Mouse (Mus musculus): ENCODE results near the gene Rhno1. TPM values are rescaled to one million over a fixed set of nuclear protein-coding genes. Genes with fewer than 3 reads are reported as not detected.

The Rhno1 gene
- total RNA-seq, 1 experiment: 31.1 TPM

GRCm38 (mm10) chr6:128379636-128380035 lies 16.9 kb upstream of the Rhno1 start:
- TF ChIP-seq HCFC1 (IDR thresholded peaks at IDR 0.05; ENCODE audit: borderline replicate concordance, insufficient read depth, low read length) (no peak), MAFK (IDR thresholded peaks at IDR 0.05; ENCODE audit: insufficient read depth, low read depth, low read length) (no peak), ZC3H11A (IDR thresholded peaks at IDR 0.05; ENCODE audit: borderline replicate concordance, low read depth, low read length) (no peak), CHD2 (IDR thresholded peaks at IDR 0.05; ENCODE audit: low read depth, low read length) (no peak), ZNF384 (IDR thresholded peaks at IDR 0.05; ENCODE audit: low read depth, low read length) (no peak)
- Histone ChIP-seq H3K9ac (ENCODE audit: insufficient read depth, low read depth, low read length, poor library complexity, severe bottlenecking) (no peak overlapping the region), H3K27ac (ENCODE audit: insufficient read depth, low read depth, low read length, poor library complexity, severe bottlenecking) (no peak overlapping the region), H3K36me3 (ENCODE audit: control insufficient read depth, insufficient read depth, low read length, poor library complexity, severe bottlenecking) (no peaks in the 10 kb centered on the region; the same call in 1 of the 2 replicates), H3K4me1 (ENCODE audit: control insufficient read depth in 2 of 2, insufficient read depth in 2 of 2, low read length in 2 of 2, poor library complexity in 1 of 2) (no peaks in the 10 kb centered on the region; a peak in 1 of 4 replicates), H3K9me3 (ENCODE audit: control insufficient read depth, insufficient read depth, low read depth, low read length) (no peaks in the 10 kb centered on the region), H3K4me3 (ENCODE audit: insufficient read depth in 1 of 2, low read depth in 1 of 2, low read length in 2 of 2, poor library complexity in 1 of 2, severe bottlenecking in 1 of 2) (no peak overlapping the region)
- no peak for DNase-seq (ENCODE audit: low read depth, low spot score)
- in situ Hi-C loops (cut with MboI; ENCODE audit: low sequenced_read_pairs in 2 of 2, unreplicated experiment in 2 of 2): no loop called here

- Histone ChIP-seq H3K4me1 (ENCODE audit: control insufficient read depth in 2 of 2, insufficient read depth in 2 of 2, low read length in 2 of 2, poor library complexity in 1 of 2) (no peaks in the 10 kb centered on the region; a peak in 1 of 4 replicates), H3K4me3 (ENCODE audit: insufficient read depth in 1 of 2, low read depth in 1 of 2, low read length in 2 of 2, poor library complexity in 1 of 2, severe bottlenecking in 1 of 2) (no peak overlapping the region), H3K9me3 (ENCODE audit: control insufficient read depth, insufficient read depth, low read depth, low read length) (no peaks in the 10 kb centered on the region), H3K9ac (ENCODE audit: insufficient read depth, low read depth, low read length, poor library complexity, severe bottlenecking) (no peak overlapping the region), H3K36me3 (ENCODE audit: control insufficient read depth, insufficient read depth, low read length, poor library complexity, severe bottlenecking) (peaks cover 28% of the 10 kb centered on the region), H3K27ac (ENCODE audit: insufficient read depth, low read depth, low read length, poor library complexity, severe bottlenecking) (no peak overlapping the region)
- in situ Hi-C loops (cut with MboI; ENCODE audit: low sequenced_read_pairs in 2 of 2, unreplicated experiment in 2 of 2): no loop called here
- TF ChIP-seq ZC3H11A (IDR thresholded peaks at IDR 0.05; ENCODE audit: borderline replicate concordance, low read depth, low read length): no peak
- TF ChIP-seq ZNF384 (IDR thresholded peaks at IDR 0.05; ENCODE audit: low read depth, low read length): no peak
- TF ChIP-seq HCFC1 (IDR thresholded peaks at IDR 0.05; ENCODE audit: borderline replicate concordance, insufficient read depth, low read length): no peak
- no peak for TF ChIP-seq MAFK (IDR thresholded peaks at IDR 0.05; ENCODE audit: insufficient read depth, low read depth, low read length)
- TF ChIP-seq CHD2 (IDR thresholded peaks at IDR 0.05; ENCODE audit: low read depth, low read length): no peak
- no peak for DNase-seq (ENCODE audit: low read depth, low spot score)
Measured at GRCm38 (mm10) chr6:128376371-128377085, 13.8 kb upstream of the Rhno1 start.

DNA sequence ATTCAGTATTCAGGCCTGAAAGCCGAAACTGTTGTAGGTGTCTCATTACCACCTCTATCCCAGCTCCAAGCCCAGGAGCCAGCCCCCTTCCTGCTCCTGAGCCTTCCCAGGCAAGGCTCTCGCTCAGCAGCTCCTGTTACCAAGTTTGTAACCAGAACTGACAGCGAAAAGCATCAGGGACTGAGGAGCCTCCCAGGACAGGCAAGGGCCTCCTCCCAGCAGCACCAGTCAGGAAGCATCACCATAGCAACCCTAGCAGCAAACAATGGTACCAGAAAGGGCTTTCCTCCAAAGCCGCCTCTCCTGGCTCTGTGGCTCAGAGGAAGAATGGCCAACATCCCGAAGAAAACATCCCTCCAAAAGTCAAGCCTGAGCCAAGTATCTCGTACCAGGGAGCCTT lies 12.5 kb upstream of the Rhno1 start, which contains the start of the genes Tex52 and Gm44596:
Tex52 (plus strand) TSS at position 265 of the 400 bp plus-strand sequence.
Gm44596 (plus strand) TSS at position 312 of the 400 bp plus-strand sequence.
- Histone ChIP-seq H3K9ac (ENCODE audit: insufficient read depth, low read depth, low read length, poor library complexity, severe bottlenecking) (no peak within 1 kb of the TSS), H3K27ac (ENCODE audit: insufficient read depth, low read depth, low read length, poor library complexity, severe bottlenecking) (no peak within 1 kb of the TSS), H3K4me3 (ENCODE audit: insufficient read depth in 1 of 2, low read depth in 1 of 2, low read length in 2 of 2, poor library complexity in 1 of 2, severe bottlenecking in 1 of 2) (no peak within 1 kb of the TSS), H3K9me3 (ENCODE audit: control insufficient read depth, insufficient read depth, low read depth, low read length) (no peaks in the 10 kb centered on the region), H3K36me3 (ENCODE audit: control insufficient read depth, insufficient read depth, low read length, poor library complexity, severe bottlenecking) (peaks cover 41% of the 10 kb centered on the region), H3K4me1 (ENCODE audit: control insufficient read depth in 2 of 2, insufficient read depth in 2 of 2, low read length in 2 of 2, poor library complexity in 1 of 2) (no peaks in the 10 kb centered on the region; a peak in 1 of 4 replicates)
- in situ Hi-C loops (cut with MboI; ENCODE audit: low sequenced_read_pairs in 2 of 2, unreplicated experiment in 2 of 2): no loop called here
- TF ChIP-seq HCFC1 (IDR thresholded peaks at IDR 0.05; ENCODE audit: borderline replicate concordance, insufficient read depth, low read length) (no peak), CHD2 (IDR thresholded peaks at IDR 0.05; ENCODE audit: low read depth, low read length) (no peak), MAFK (IDR thresholded peaks at IDR 0.05; ENCODE audit: insufficient read depth, low read depth, low read length) (no peak), ZC3H11A (IDR thresholded peaks at IDR 0.05; ENCODE audit: borderline replicate concordance, low read depth, low read length) (no peak), ZNF384 (IDR thresholded peaks at IDR 0.05; ENCODE audit: low read depth, low read length) (no peak)
- no peak for DNase-seq (ENCODE audit: low read depth, low spot score)

DNA sequence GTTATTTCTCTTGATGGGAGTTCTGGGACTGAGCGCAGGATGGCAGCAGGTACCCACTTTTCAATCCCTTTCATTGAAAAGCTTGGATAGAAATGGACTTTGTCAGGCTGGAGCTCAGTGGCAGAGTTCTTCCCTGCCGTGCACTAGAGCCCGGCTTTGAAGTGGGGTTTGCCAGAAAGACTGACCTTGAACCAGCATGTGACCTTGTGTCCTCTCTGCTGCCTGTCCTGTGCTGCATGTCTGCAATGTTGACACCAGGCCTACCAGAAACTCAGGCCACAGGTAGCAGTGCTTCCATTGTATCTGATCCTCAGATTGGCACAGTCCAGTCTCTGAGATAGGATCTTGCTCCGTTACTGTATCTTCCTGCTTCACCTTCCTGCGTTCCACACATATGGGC lies 7.3 kb upstream of the Rhno1 start:
- DNase-seq (ENCODE audit: low read depth, low spot score): no peak
- H3K9ac ChIP-seq (ENCODE audit: insufficient read depth, low read depth, low read length, poor library complexity, severe bottlenecking): no peak overlapping the region
- peaks cover 0 to 7% of the 10 kb centered on the region in 2 experiments; a peak in 1 of 4 replicates for H3K4me1 ChIP-seq (ENCODE audit: control insufficient read depth in 2 of 2, insufficient read depth in 2 of 2, low read length in 2 of 2, poor library complexity in 1 of 2)
- no peak overlapping the region for H3K27ac ChIP-seq (ENCODE audit: insufficient read depth, low read depth, low read length, poor library complexity, severe bottlenecking)
- TF ChIP-seq HCFC1 (IDR thresholded peaks at IDR 0.05; ENCODE audit: borderline replicate concordance, insufficient read depth, low read length): no peak
- TF ChIP-seq ZC3H11A (IDR thresholded peaks at IDR 0.05; ENCODE audit: borderline replicate concordance, low read depth, low read length): no peak
- TF ChIP-seq MAFK (IDR thresholded peaks at IDR 0.05; ENCODE audit: insufficient read depth, low read depth, low read length): no peak
- no peak for TF ChIP-seq CHD2 (IDR thresholded peaks at IDR 0.05; ENCODE audit: low read depth, low read length)
- TF ChIP-seq ZNF384 (IDR thresholded peaks at IDR 0.05; ENCODE audit: low read depth, low read length): no peak
- in situ Hi-C loops (cut with MboI; ENCODE audit: low sequenced_read_pairs in 2 of 2, unreplicated experiment in 2 of 2): no loop called here
- no peaks in the 10 kb centered on the region for H3K9me3 ChIP-seq (ENCODE audit: control insufficient read depth, insufficient read depth, low read depth, low read length)
- no peak overlapping the region for H3K4me3 ChIP-seq (ENCODE audit: insufficient read depth in 1 of 2, low read depth in 1 of 2, low read length in 2 of 2, poor library complexity in 1 of 2, severe bottlenecking in 1 of 2)
- H3K36me3 ChIP-seq (ENCODE audit: control insufficient read depth, insufficient read depth, low read length, poor library complexity, severe bottlenecking): peaks cover 73% of the 10 kb centered on the region

Data from ES-E14 (cell line).